Mouse (Mus musculus): ENCODE results near the gene Rora.

The Rora gene

DNA sequence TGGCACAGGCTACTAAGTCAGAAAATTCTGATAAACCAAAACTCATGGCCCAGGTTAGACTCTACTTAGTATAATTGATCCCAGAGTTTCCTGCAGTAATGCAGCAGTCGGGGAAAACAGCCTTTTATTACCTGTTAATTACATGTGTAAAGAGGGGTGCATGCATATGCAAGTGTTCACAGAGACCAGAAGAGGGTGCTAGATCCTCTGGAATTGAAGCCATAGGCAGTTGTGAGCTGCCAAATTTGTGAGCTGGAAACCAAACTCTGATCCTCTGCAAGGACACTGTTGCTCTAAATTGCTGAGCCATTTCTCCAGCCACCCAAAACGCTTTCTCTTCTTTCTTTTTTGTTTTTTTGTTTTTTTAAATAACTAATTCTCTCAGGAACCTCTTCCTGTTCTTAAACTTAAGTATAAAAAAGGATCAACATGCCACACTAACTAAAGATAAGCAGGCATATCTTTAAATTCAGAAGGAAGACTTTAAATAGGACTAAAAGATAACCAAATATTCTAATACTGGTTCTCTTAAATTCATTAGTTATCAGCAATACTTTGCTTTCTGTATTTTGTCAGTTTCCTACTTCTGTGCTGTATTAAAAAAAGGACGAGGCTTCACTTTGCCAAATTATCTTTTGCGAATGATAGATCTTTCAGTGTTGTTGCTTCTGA, 723.5 kb downstream of the Rora start:
- no peak for DNase-seq

DNA sequence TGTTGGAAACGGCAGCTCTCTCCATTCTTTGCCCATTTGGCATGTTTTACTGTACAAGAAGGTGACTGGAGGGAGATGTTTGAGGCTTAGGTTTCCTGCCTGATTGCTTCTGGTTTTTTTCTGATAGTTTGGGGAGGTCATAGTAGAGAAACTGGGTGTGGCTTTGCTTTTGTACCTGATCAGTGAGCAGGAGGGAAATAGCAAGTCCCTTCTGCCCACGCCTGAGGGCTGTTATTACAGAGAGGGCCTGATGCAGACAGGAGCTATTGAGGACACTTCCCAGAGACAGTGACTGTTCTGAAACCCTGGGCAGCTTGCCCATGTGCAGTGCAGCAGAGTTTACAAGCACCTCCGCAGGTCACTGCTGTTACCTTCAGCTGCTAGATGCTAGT, 724.1 kb downstream of the Rora start:
- DNase-seq: no peak

DNA sequence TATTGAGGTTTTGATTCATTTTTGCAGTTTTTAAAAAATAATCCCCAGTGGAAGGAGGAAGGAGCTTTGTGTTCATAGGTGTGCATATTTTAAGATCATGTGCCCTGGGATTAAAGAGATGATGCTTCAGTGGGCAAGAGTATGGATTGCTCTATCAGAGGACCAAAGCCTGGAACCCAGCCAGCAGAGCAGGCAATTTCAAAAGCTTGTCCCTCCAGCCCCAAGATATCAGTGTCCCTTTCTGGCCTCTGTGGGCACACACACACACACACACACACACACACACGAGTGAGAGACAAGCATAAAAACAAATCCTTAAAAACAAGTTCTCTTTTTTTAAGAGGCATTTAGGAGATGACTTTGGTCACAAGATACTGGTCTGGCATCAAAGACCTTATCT, 727.0 kb downstream of the Rora start:
- no peak for DNase-seq

DNA sequence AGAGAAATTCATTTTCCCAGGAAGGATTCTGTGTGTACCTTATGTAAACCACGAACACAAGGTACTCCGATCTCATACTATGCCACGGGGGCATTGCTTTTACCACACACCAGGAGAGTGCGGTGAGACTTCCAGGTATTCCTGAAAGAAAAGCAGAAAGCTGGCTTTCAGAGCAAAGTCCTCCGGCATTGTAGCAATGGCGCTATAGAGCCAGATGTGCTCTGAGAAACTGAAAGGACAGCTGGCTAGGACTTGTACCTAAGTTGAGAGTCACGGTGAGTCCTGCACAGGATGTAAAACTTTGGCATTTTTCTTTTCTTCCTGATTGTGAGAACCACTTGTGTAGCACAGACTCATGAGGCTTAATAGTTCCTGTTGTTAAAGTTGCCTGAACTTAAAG, 728.2 kb downstream of the Rora start:
- no peak for DNase-seq

DNA sequence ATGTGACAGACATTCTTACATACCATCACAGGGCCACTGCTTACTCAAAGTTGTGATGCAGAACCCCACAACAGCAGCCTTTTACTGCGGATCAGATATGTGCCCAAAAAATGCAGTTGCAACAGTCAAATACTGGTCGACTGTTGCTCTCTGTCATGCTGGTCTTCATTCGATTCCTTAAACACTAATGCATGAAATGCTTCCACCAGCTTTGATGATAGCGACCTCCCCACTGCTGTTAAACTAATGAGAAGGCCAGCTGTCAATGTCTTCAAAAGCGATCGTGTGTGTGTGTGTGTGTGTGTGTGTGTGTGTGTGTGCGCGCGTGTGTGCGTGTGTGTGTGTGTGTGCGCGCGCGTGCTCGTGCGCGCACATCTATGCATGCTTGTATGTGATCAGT, 730.9 kb downstream of the Rora start:
- no peak for DNase-seq

DNA sequence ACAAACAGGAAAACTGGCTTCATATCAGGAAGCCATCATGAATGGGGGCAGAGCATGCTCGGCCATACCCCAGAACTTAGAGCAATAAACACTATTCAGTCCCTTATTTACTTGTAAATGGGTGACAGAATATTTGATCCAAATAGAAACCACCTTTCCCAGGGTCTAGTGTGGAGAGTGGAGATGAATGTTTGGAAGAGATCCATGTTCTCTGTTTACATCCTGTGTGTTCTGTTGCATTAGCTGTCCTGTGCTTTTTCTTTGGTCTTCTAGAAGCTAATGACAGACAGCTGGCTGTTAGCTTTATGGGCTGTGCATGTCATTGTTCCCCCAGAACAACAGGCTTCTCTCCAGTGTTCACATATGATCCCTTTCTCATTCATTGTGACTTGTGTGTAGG, 731.3 kb downstream of the Rora start:
- no peak for DNase-seq

DNA sequence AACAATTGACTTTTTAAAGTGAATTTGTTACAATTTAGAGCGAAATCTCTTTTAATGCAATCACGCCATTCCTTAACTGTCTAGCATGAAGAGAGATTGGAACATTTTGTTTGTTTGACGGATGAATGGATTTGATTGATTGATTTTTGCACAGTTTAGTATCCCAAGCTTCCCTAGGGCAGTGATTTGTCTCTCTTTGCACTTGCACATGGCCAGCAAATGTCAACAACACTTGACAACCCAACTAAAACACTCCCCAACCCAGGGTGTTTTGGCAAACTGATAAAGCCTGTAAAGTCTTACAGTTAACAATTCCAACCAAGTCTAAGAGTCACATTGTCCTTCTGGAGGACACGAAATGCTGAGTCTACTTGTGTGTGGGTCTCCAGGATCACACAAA, 733.7 kb downstream of the Rora start:
- no peak for DNase-seq

DNA sequence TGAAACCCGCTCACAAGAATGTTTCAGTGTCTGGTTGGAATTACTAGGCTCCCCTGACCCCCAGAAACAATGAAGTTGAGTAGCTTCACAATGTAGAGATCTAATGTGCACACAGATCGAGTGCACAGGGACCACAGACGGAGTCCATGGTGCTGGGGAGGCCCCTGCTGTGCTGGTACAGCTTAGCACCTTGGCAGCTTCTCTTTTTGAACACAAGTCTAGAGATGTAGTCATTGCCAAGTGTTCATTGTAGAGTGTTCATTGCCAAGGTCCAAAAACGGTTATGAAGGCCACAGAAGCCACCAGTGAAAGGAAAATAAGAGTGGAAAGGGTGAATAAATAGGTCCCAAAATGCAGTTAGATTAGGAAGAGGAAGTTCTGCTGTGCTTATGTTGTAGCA, 737.0 kb downstream of the Rora start:
- DNase-seq: peak in 1 of 2 experiments; percentile 28

DNA sequence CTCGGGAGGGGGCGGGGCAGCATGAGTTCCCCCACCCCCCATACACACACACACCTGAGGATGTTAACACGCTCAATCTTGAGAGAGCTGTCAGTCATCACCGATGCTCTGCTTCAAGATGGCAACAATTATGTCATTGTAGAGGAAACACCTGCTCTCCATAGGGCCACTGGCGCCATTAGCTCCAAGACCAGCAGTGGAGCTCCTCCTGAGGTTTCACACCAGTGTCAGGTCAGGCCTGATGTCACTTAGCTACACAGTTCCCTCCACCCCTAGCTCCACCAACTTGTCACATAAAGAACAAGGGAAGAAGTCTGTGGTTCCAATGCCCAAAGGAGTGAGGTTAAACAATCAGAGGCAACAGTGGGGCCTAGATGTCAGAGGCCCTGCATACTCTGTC, 740.6 kb downstream of the Rora start:
- no peak for DNase-seq

DNA sequence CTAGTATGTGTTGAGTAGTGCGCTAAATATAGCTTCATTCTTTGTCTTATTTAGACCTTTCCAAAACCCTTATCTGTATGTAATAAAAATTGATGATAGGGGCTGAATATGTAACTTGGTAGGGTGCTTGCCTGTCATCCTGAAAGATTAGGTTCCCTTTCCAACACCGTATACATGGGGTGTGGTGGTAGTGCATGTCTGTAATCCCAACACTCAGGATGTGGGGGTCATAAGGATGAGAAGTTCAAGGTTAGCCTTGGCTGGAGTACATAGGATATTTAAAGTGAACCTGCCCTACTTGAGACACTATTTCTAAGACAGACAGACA, 743.8 kb downstream of the Rora start:
- DNase-seq: no peak

DNA sequence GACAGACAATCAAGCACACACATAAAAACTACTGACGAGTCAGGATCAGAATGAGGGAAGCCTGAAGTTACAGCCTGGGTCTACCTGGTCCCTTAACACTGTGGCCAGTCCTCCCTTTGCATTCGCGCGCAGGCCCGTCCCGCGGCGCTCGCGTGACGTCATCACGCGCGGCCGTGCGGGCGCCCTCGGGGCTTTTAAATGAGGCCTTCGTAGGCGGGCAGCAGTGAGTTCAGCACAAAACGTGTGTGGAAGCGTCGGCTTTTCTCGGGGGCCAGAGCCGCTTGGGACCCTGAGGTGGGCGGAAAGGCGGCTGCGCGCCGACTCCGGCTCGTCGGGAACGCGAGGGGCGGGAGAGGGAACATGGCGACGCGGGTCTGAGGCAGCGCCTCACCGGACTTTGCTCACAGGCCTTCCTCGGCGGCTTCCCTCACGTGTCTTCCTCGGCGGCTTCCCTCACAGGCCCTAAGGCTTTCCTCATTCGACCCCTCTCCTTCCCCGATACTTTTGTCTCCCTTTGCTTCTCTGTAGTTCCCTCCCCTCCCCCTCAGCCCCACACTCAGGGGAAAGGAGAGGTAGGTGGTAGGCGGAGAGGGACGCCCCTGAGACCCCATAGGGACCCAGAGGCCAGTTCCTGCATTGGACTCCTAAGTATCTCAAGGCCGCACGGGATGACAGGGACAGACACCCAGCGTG, 744.3 kb downstream of the Rora start, which contains the start of gene Ice2:
Gene Ice2 (plus strand): TSS at position 147 of the 693 bp plus-strand sequence.
- DNase-seq: peak; percentile 73 to 86

DNA sequence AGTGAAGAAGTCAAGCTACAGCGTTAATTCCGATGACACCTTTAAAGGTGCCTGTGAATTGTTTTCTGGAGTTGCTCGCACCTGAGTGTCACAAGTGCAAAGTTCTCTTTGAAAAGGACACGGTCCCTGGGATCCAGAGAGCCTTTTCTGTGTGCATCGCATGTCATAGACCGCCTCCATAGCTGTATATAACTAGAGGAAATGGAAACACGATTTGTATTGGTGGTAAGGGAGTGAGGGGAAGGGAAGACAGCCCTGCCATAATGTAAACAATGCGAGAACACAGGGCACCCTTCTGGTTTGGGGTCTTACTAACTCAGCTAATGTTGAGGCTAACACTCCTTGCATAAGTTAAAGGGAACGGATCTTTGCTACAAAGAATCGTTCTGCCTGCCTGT, 744.9 kb downstream of the Rora start:
- no peak for DNase-seq

DNA sequence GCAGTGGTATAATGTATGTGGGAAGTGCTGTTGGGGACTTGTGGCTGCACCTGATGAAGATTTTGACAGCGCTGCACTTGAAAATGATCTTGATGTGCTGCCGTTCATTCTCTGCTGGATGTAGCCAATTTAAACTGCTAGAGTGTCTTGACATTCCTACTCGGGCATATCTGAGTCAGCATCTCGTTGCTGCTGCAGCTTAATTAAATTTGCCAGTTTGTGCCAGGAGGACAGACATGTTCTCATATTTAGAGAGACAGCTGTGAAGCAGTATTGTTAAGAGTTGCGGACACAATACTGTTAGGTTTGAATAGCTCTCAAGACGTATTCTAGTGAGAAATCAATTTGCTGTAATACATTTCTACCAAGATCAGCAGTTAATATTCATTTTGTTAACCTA, 751.1 kb downstream of the Rora start:
- no peak for DNase-seq

DNA sequence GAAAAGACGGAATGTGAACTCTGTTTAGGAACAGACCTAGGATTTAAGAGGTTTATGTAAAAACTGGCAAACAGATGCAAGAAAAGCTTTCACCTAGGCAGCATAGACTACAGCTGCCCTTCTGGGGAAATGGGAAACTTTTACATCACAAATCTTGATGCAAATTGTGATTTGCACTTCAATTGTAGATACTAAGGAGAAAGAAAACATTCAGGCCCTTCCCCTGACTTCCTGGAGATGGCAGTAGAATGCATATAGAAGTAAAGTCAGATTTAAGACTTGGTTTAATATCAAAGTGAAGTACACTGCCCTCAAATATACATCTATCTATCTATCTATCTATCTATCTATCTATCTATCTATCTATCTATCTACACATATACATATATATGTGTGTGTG, 765.9 kb downstream of the Rora start:
- no peak for DNase-seq

DNA sequence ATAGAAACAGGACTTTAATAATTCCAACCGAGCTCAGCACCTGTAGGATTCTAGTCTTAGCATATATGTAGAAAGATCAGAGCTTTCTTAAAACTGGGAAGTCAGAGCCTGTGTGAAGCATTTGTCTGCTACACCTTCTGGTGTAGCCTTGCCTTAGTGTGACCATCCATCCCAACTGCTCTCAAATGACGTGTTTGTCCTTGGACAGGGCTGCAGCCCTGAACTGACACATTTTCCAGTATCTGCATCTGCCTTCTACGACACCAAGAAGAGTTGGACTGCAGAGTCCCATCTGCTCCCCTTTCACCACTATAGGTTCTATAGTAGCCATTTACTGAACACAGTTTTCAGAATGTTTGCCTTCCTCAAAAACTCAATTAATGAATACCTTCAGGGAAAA, 776.9 kb downstream of the Rora start:
- no peak for DNase-seq

DNA sequence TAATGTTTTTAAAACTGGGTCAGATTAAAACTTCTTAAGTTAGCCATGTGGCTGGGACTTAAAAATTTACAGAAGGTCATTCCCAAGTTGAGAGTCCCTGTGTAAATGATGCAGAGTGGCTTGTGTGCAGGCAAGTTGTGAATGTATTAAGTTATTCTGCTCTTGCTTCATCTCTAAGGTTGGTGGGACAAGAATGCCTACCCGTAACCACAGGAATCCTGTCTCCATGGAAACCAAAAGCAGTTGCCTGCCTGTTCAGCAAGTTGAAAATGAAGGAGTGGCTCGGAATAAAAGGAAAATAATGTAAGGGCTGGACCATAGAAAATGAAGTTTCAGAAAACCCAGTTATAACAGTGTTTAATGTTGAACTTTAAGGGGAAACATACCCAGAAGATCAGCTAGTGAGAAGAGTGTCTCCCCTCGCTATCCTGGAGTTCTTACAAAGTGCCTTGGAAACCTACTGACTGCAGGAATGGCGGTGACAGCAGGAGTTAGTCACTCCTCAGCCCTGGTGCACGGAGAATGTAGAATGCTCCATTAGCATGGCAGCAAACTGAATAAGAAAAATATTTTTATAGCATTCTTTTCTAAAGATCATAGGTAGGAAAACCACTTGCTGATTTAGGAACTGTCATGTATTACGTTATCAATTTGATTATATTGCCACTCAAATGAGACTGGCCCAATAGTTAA, 778.4 kb downstream of the Rora start:
- no peak for DNase-seq

DNA sequence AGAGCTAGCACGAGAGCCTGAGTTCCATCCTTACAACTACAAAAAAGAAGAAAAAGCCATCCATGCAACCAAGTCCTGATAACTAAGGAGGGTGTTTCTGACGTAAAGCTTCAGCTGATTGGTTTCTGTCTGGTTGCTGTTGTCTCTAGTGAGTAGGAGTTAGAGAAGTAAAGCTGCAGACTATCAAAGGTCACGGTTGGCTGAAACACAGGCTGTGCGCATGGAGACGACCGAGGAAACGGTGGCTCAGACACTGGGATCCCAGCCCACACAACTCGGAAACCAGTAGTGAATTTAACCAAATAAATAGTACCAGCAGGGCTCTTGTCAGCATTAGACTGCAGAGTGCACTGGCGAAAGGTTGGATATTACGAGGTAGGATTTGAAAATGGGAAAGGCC, 781.6 kb downstream of the Rora start:
- no peak for DNase-seq

DNA sequence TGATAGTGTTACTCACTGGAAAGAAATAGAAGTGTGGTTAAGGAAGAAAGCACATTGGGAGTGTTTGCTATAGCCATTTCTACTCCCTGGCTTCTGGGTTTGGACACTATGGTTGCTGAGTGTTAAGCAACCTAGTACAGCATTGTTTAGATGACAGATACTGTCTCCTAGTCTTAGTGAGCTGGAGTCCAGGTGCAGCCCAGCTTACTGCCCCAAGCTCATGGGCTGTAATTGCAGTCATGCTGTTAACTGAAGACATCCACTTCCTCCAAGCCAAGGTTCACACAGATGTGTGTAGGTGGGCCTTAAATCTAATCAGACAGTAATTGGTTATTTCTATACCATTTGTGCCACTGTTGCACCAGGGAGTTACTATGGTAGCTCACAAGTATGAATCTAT, 782.1 kb downstream of the Rora start:
- DNase-seq: no peak
